Mouse (Mus musculus): ENCODE measurements around the gene Pfkfb1. TPM values are rescaled to one million over a fixed set of nuclear protein-coding genes. Genes with fewer than 3 reads are reported as not detected.
A peak's percentile ranks its signal among the peaks of the same experiment; 100 is the strongest.

Gene Pfkfb1
- total and polyA plus RNA-seq, 3 experiments = 7.5 to 12.4 (median 7.6) TPM

- Histone ChIP-seq H3K4me3 (replicated peaks in 1 of 3; ENCODE audit: low read depth in 2 of 3, low read length in 2 of 3, poor library complexity in 1 of 3) (no peak overlapping the region), H3K36me3 (replicated peaks in 1 of 2; ENCODE audit: control insufficient read depth in 1 of 2, insufficient read depth in 1 of 2, low read length in 1 of 2) (peaks cover 18 to 40% of the 10 kb centered on the region in 2 experiments), H3K27ac (ENCODE audit: insufficient read depth, low read depth) (no peak overlapping the region), H3K79me2 (replicated peaks; ENCODE audit: control insufficient read depth, extremely low read depth, insufficient read depth, poor library complexity, severe bottlenecking) (peaks cover 11% of the 10 kb centered on the region), H3K4me1 (ENCODE audit: control insufficient read depth in 1 of 2, insufficient read depth in 2 of 2) (no peaks in the 10 kb centered on the region), H3K27me3 (replicated peaks) (no peaks in the 10 kb centered on the region), H3K9me3 (replicated peaks; ENCODE audit: low read length) (no peaks in the 10 kb centered on the region), H3K4me2 (ENCODE audit: insufficient read depth, low read depth, poor library complexity, severe bottlenecking) (no peak overlapping the region), H3K9ac (ENCODE audit: insufficient read depth, low read depth) (no peak overlapping the region)
- in situ Hi-C loops (cut with MboI; ENCODE audit: low pct_ligation_motif_present, low pct_unique_long_range_greater_than_20kb, low sequenced_read_pairs) (no loop called here), dilution Hi-C loops (cut with MboI; ENCODE audit: extremely low pct_ligation_motif_present, extremely low pct_unique_long_range_greater_than_20kb, low sequenced_read_pairs) (no loop called here)
- TF ChIP-seq USF1 (IDR thresholded peaks at IDR 0.05; ENCODE audit: low read depth, low read length) (no peak), ZMIZ1 (IDR thresholded peaks at IDR 0.05; ENCODE audit: low read depth, low read length) (no peak), MAZ (IDR thresholded peaks at IDR 0.05; ENCODE audit: low read depth, low read length) (no peak), PAX5 (IDR thresholded peaks at IDR 0.05; ENCODE audit: low read length) (no peak), MEF2A (IDR thresholded peaks at IDR 0.05; ENCODE audit: borderline replicate concordance, low read depth, low read length) (no peak)
- DNase-seq (ENCODE audit: extremely low read depth) = no peak
Measured at GRCm38 (mm10) chrX:150585116-150585515, 2.9 kb upstream of the Pfkfb1 start.

- peaks cover 9 to 18% of the 10 kb centered on the region in 2 experiments for H3K36me3 ChIP-seq (replicated peaks in 1 of 2; ENCODE audit: control insufficient read depth in 1 of 2, insufficient read depth in 1 of 2, low read length in 1 of 2)
- peaks cover 11% of the 10 kb centered on the region for H3K79me2 ChIP-seq (replicated peaks; ENCODE audit: control insufficient read depth, extremely low read depth, insufficient read depth, poor library complexity, severe bottlenecking)
- H3K4me3 ChIP-seq (replicated peaks in 1 of 3; ENCODE audit: low read depth in 2 of 3, low read length in 2 of 3, poor library complexity in 1 of 3) = peak within 1 kb of the TSS; percentile 66 to 94 (median 79)
- dilution Hi-C loops (cut with MboI; ENCODE audit: extremely low pct_ligation_motif_present, extremely low pct_unique_long_range_greater_than_20kb, low sequenced_read_pairs) = no loop called here
- H3K27ac ChIP-seq (ENCODE audit: insufficient read depth, low read depth) = no peak within 1 kb of the TSS
- H3K9me3 ChIP-seq (replicated peaks; ENCODE audit: low read length) = no peaks in the 10 kb centered on the region
- peak within 1 kb of the TSS; percentile 88 for H3K9ac ChIP-seq (ENCODE audit: insufficient read depth, low read depth)
- no peak for TF ChIP-seq USF2 (conservative IDR thresholded peaks at IDR 0.05; ENCODE audit: low read depth, low read length)
- no peak for TF ChIP-seq ZC3H11A (IDR thresholded peaks at IDR 0.05; ENCODE audit: low read depth, low read length)
- TF ChIP-seq BHLHE40 (IDR thresholded peaks at IDR 0.05; ENCODE audit: low read depth, low read length) = no peak
- TF ChIP-seq CHD1 (IDR thresholded peaks at IDR 0.05; ENCODE audit: low read depth, low read length) = no peak
- in situ Hi-C loops (cut with MboI; ENCODE audit: low pct_ligation_motif_present, low pct_unique_long_range_greater_than_20kb, low sequenced_read_pairs) = no loop called here
- no peaks in the 10 kb centered on the region for H3K27me3 ChIP-seq (replicated peaks)
- H3K4me1 ChIP-seq (ENCODE audit: control insufficient read depth in 1 of 2, insufficient read depth in 2 of 2) = no peaks in the 10 kb centered on the region
- DNase-seq (ENCODE audit: extremely low read depth) = no peak
- H3K4me2 ChIP-seq (ENCODE audit: insufficient read depth, low read depth, poor library complexity, severe bottlenecking) = peak within 1 kb of the TSS; percentile 65
Measured at GRCm38 (mm10) chrX:150589696-150590095, 1.7 kb downstream of the Pfkfb1 start, which contains the start of gene Apex2. Apex2 (minus strand) TSS chrX:150589868.

GRCm38 (mm10) chrX:150593266-150594035, 5.4 kb downstream of the Pfkfb1 start:
- H3K4me2 ChIP-seq (ENCODE audit: insufficient read depth, low read depth, poor library complexity, severe bottlenecking) = no peak overlapping the region
- H3K4me3 ChIP-seq (replicated peaks in 1 of 3; ENCODE audit: low read depth in 2 of 3, low read length in 2 of 3, poor library complexity in 1 of 3) = no peak overlapping the region
- TF ChIP-seq CTCF (conservative IDR thresholded peaks at IDR 0.05 in 1 of 2, IDR thresholded peaks at IDR 0.05 in 1 of 2; ENCODE audit: low read depth in 2 of 2, low read length in 2 of 2) (no peak), BHLHE40 (IDR thresholded peaks at IDR 0.05; ENCODE audit: low read depth, low read length) (no peak), NELFE (IDR thresholded peaks at IDR 0.05; ENCODE audit: low read depth, low read length) (no peak), ELF1 (IDR thresholded peaks at IDR 0.05; ENCODE audit: low read depth, low read length) (no peak), MAX (IDR thresholded peaks at IDR 0.05; ENCODE audit: low read length) (no peak), IRF4 (IDR thresholded peaks at IDR 0.05; ENCODE audit: low read depth, low read length) (no peak), HCFC1 (IDR thresholded peaks at IDR 0.05; ENCODE audit: low read depth, low read length) (no peak), UBTF (IDR thresholded peaks at IDR 0.05; ENCODE audit: low read depth, low read length) (no peak)
- dilution Hi-C loops (cut with MboI; ENCODE audit: extremely low pct_ligation_motif_present, extremely low pct_unique_long_range_greater_than_20kb, low sequenced_read_pairs) (no loop called here), in situ Hi-C loops (cut with MboI; ENCODE audit: low pct_ligation_motif_present, low pct_unique_long_range_greater_than_20kb, low sequenced_read_pairs) (no loop called here)
- H3K79me2 ChIP-seq (replicated peaks; ENCODE audit: control insufficient read depth, extremely low read depth, insufficient read depth, poor library complexity, severe bottlenecking) = no peaks in the 10 kb centered on the region
- no peaks in the 10 kb centered on the region for H3K9me3 ChIP-seq (replicated peaks; ENCODE audit: low read length)
- peaks cover 0 to 5% of the 10 kb centered on the region in 2 experiments for H3K36me3 ChIP-seq (replicated peaks in 1 of 2; ENCODE audit: control insufficient read depth in 1 of 2, insufficient read depth in 1 of 2, low read length in 1 of 2)
- H3K4me1 ChIP-seq (ENCODE audit: control insufficient read depth in 1 of 2, insufficient read depth in 2 of 2) = no peaks in the 10 kb centered on the region
- no peak overlapping the region for H3K9ac ChIP-seq (ENCODE audit: insufficient read depth, low read depth)
- no peaks in the 10 kb centered on the region for H3K27me3 ChIP-seq (replicated peaks)
- no peak for DNase-seq (ENCODE audit: extremely low read depth)
- H3K27ac ChIP-seq (ENCODE audit: insufficient read depth, low read depth) = no peak overlapping the region

Data from CH12.LX (cell line).